Comparison of ENCODE assay signal across 22 mouse cellular contexts in the genomic region with DNA sequence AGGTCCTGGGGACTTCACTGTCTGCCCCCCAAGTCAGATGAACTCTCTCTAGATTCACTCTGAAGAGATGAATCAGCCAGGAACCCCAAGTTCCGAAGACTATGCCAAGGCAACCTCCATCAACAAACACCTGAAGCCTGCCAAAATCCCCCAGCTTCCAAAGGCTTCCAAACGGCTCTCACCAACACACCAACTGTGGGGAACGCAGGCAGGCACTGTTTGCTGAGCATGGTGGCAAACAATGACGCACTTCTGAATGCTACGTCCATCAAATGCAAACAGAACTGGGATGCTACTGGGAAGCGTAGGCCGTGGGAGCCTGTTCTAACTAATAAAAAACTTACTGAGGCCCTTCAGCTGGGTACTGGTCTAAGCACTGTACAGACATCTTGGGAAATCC. TPM values are rescaled to one million over a fixed set of nuclear protein-coding genes. Genes with fewer than 3 reads are reported as not detected.
DNase-seq lines count a peak whose midpoint lies in the region; ATAC-seq and TF ChIP-seq lines count a peak whose summit lies in the region.
"Had no signal": no experiment of that assay in that cellular context is flagged by ENCODE, and none has a peak within 500 bp of the region (broad histone marks: within the 10 kb centered on the region; RNA-seq: fewer than 3 reads in every experiment).

No protein-coding gene starts in this region.

- no peak overlapping the region for H3K9ac ChIP-seq in liver, postnatal 0 days (replicated peaks)
- H3K9ac ChIP-seq in liver, embryonic 12.5 days, result no peak overlapping the region
- H3K9ac ChIP-seq: embryonic facial prominence, embryonic 12.5 days; forebrain, embryonic 12.5 days; forebrain, postnatal 0 days; heart, embryonic 13.5 days; hindbrain, embryonic 12.5 days had no signal

- no peaks in the 10 kb centered on the region for H3K9me3 ChIP-seq in liver, postnatal 0 days (ENCODE audit: low read length)
- H3K9me3 ChIP-seq in liver, embryonic 12.5 days (replicated peaks), result no peaks in the 10 kb centered on the region
- H3K9me3 ChIP-seq: embryonic facial prominence, embryonic 12.5 days; forebrain, embryonic 12.5 days; heart, embryonic 13.5 days; hindbrain, embryonic 12.5 days had no signal

- no peaks in the 10 kb centered on the region for H3K36me3 ChIP-seq in liver, postnatal 0 days (replicated peaks; ENCODE audit: insufficient read depth, low read length)
- H3K36me3 ChIP-seq in liver, embryonic 12.5 days, result no peaks in the 10 kb centered on the region
- H3K36me3 ChIP-seq: embryonic facial prominence, embryonic 12.5 days; forebrain, embryonic 12.5 days; heart, embryonic 13.5 days; hindbrain, embryonic 12.5 days had no signal

- ATAC-seq in liver, postnatal 0 days, result peak; percentile 53; the same call in 1 of the 2 replicates
- no peak for ATAC-seq in liver, embryonic 12.5 days
- ATAC-seq: forebrain, postnatal 0 days; hindbrain, embryonic 16.5 days; inflammation-experienced regulatory T-cells, adult 6 months had no signal

- 66% methylated on average over 7 of the region's 7 CpGs for WGBS in liver, postnatal 0 days (ENCODE audit: insufficient replicate concordance)
- 69% methylated on average over 7 of the region's 7 CpGs for WGBS in liver, embryonic 12.5 days (ENCODE audit: insufficient replicate concordance)

- H3K4me1 ChIP-seq in liver, postnatal 0 days (ENCODE audit: insufficient read depth), result no peaks in the 10 kb centered on the region
- no peaks in the 10 kb centered on the region for H3K4me1 ChIP-seq in liver, embryonic 12.5 days
- H3K4me1 ChIP-seq: forebrain, embryonic 12.5 days; heart, embryonic 13.5 days; hindbrain, embryonic 12.5 days had no signal

- DNase-seq in liver, postnatal 0 days, result no peak
- DNase-seq in layer of hippocampus, adult 18-20 months (ENCODE audit: low spot score in 2 of 2), result peak; percentile 61 to 72
- peak; percentile 56 for DNase-seq in layer of hippocampus, adult 9-11 months
- no peak for DNase-seq in testis, postnatal 14 days (ENCODE audit: low spot score)
- DNase-seq in kidney, adult 18-20 months, result no peak
- DNase-seq in urinary bladder, postnatal 25 days (ENCODE audit: low spot score), result no peak
- DNase-seq: adrenal gland, adult 8-10 months; adrenal gland, postnatal 36 days; cerebellum, adult 11-12 months; cerebellum, adult 9-10 months; cerebellum, postnatal 25 days; forebrain, postnatal 0 days; gastrocnemius, postnatal 10 days; heart, postnatal 36 days had no signal

- no peaks in the 10 kb centered on the region for H3K27me3 ChIP-seq in liver, postnatal 0 days (ENCODE audit: insufficient read depth, low read length)
- H3K27me3 ChIP-seq in liver, embryonic 12.5 days (replicated peaks), result no peaks in the 10 kb centered on the region
- H3K27me3 ChIP-seq: embryonic facial prominence, embryonic 12.5 days; forebrain, embryonic 12.5 days; heart, embryonic 13.5 days; hindbrain, embryonic 12.5 days had no signal

- no peak for TF ChIP-seq CTCF in liver, postnatal 0 days (IDR thresholded peaks at IDR 0.05; ENCODE audit: low read depth)

- no peak overlapping the region for H3K4me3 ChIP-seq in liver, postnatal 0 days (ENCODE audit: low read depth, low read length)
- no peak overlapping the region for H3K4me3 ChIP-seq in liver, embryonic 12.5 days
- H3K4me3 ChIP-seq: embryonic facial prominence, embryonic 12.5 days; forebrain, embryonic 12.5 days; heart, embryonic 13.5 days; hindbrain, embryonic 12.5 days had no signal

- H3K27ac ChIP-seq in liver, postnatal 0 days (ENCODE audit: low read depth), result no peak overlapping the region
- no peak overlapping the region for H3K27ac ChIP-seq in liver, embryonic 12.5 days
- H3K27ac ChIP-seq: embryonic facial prominence, embryonic 12.5 days; forebrain, embryonic 12.5 days; heart, embryonic 13.5 days; hindbrain, embryonic 12.5 days had no signal

- H3K4me2 ChIP-seq in liver, postnatal 0 days (ENCODE audit: low read depth, low read length), result no peak overlapping the region
- no peak overlapping the region for H3K4me2 ChIP-seq in liver, embryonic 12.5 days
- H3K4me2 ChIP-seq: embryonic facial prominence, embryonic 12.5 days; forebrain, embryonic 12.5 days; heart, embryonic 13.5 days; hindbrain, embryonic 12.5 days had no signal

- TF ChIP-seq EP300 in liver, postnatal 0 days (IDR thresholded peaks at IDR 0.05; ENCODE audit: low read depth), result no peak

RNA-seq across cellular contexts. Expression of a gene that starts 35.7 kb away (rescaled TPM):
- not detected in 2 replicates for polyA plus RNA-seq in liver, postnatal 0 days (2015; fragmentation: Nextera tagmentation; extraction: Ambion mirVana)
- 0.06 and 0.17 TPM in 2 replicates for polyA plus RNA-seq in liver, embryonic 12.5 days (2016; fragmentation: Nextera tagmentation; extraction: Ambion mirVana)
- 10 to 100 TPM in 1 of 2 experiments, 1 to 10 TPM in 1; 9.0 to 10.2 TPM for total RNA-seq in layer of hippocampus, adult 18-20 months (2021)
- polyA plus RNA-seq: embryonic facial prominence, embryonic 12.5 days; forebrain, embryonic 12.5 days; heart, embryonic 13.5 days; heart, postnatal 0 days; hindbrain, embryonic 16.5 days; inflammation-experienced regulatory T-cells, adult 6 months had no signal

Comparison
In these comparisons a context has a peak if more than half of its experiments do, and no peak if none do; other contexts are left out.
1. DNase-seq: peak in layer of hippocampus, adult 18-20 months (2 of 2) and layer of hippocampus, adult 9-11 months (single experiment); none in liver, postnatal 0 days (single experiment), testis, postnatal 14 days (single experiment), kidney, adult 18-20 months (single experiment) and urinary bladder, postnatal 25 days (single experiment).